Mouse (Mus musculus): ENCODE data around the gene Ttc23l. TPM values are rescaled to one million over a fixed set of nuclear protein-coding genes. Genes with fewer than 3 reads are reported as not detected.
"Not testable (repeated sequence)": the region's sequence is repeated elsewhere in the genome, so short reads cannot be mapped to it uniquely, and the experiment has no call there.

Gene Ttc23l
- total RNA-seq, 2 experiments from 2014 or later, result not detected

- no peak for TF ChIP-seq CTCF (IDR thresholded peaks at IDR 0.05)
- no peak for DNase-seq
- Histone ChIP-seq H3K4me3 (no peak overlapping the region), H3K27ac (no peak overlapping the region)
- intact Hi-C loops (cut with DNase I), result no loop called here
These were observed 3.8 kb upstream of the Ttc23l start for GRCm38 (mm10) chr15:10562281-10562680.

GRCm38 (mm10) chr15:10560005-10560404 lies 1.5 kb upstream of the Ttc23l start:
- TF ChIP-seq CTCF (IDR thresholded peaks at IDR 0.05), result no peak
- intact Hi-C loops (cut with DNase I), result no loop called here
- H3K27ac ChIP-seq, result no peak overlapping the region
- DNase-seq, result no peak
- no peak overlapping the region for H3K4me3 ChIP-seq

- H3K27ac ChIP-seq, result no peak overlapping the region
- no peak overlapping the region for H3K4me3 ChIP-seq
- intact Hi-C loops (cut with DNase I), result no loop called here
- DNase-seq, result no peak
- no peak for TF ChIP-seq CTCF (IDR thresholded peaks at IDR 0.05)
These were observed 4.1 kb downstream of the Ttc23l start for GRCm38 (mm10) chr15:10554336-10554735.

GRCm38 (mm10) chr15:10540271-10541088 lies 18.0 kb downstream of the Ttc23l start:
- no peak overlapping the region for H3K4me3 ChIP-seq
- no peak for DNase-seq
- TF ChIP-seq CTCF (IDR thresholded peaks at IDR 0.05), result no peak
- intact Hi-C loops (cut with DNase I), result no loop called here
- H3K27ac ChIP-seq, result no peak overlapping the region

- Histone ChIP-seq H3K4me3 (no peak overlapping the region), H3K27ac (no peak overlapping the region)
- TF ChIP-seq CTCF (IDR thresholded peaks at IDR 0.05), result no peak
- DNase-seq, result no peak
- intact Hi-C loops (cut with DNase I), result no loop called here
These were observed 22.5 kb downstream of the Ttc23l start for GRCm38 (mm10) chr15:10535969-10536368.

GRCm38 (mm10) chr15:10534591-10534990 lies 23.9 kb downstream of the Ttc23l start:
- TF ChIP-seq CTCF (IDR thresholded peaks at IDR 0.05), result peak; percentile 12; the same call in 1 of the 2 replicates
- Histone ChIP-seq H3K27ac (no peak overlapping the region), H3K4me3 (no peak overlapping the region)
- no peak for DNase-seq
- intact Hi-C loops (cut with DNase I), result no loop called here

- H3K4me3 ChIP-seq; intact Hi-C loops (cut with DNase I); DNase-seq; H3K27ac ChIP-seq: not testable (repeated sequence)
These were observed 25.1 kb downstream of the Ttc23l start for GRCm38 (mm10) chr15:10533361-10533760.

GRCm38 (mm10) chr15:10531352-10531751 lies 27.1 kb downstream of the Ttc23l start:
- no peak overlapping the region for H3K27ac ChIP-seq
- H3K4me3 ChIP-seq, result no peak overlapping the region
- DNase-seq, result no peak
- intact Hi-C loops (cut with DNase I), result no loop called here
- no peak for TF ChIP-seq CTCF (IDR thresholded peaks at IDR 0.05)

GRCm38 (mm10) chr15:10525896-10526295 lies 32.6 kb downstream of the Ttc23l start:
- intact Hi-C loops (cut with DNase I), result no loop called here
- Histone ChIP-seq H3K27ac (no peak overlapping the region), H3K4me3 (no peak overlapping the region)
- no peak for TF ChIP-seq CTCF (IDR thresholded peaks at IDR 0.05)
- DNase-seq, result no peak

GRCm38 (mm10) chr15:10515166-10515565 lies 43.3 kb downstream of the Ttc23l start:
- no peak overlapping the region for H3K27ac ChIP-seq
- no peak overlapping the region for H3K4me3 ChIP-seq
- intact Hi-C loops (cut with DNase I), result no loop called here
- DNase-seq, result no peak
- no peak for TF ChIP-seq CTCF (IDR thresholded peaks at IDR 0.05)

- no peak overlapping the region for H3K27ac ChIP-seq
- peak overlapping the region; percentile 21 for H3K4me3 ChIP-seq
- intact Hi-C loops (cut with DNase I), result loop anchor here (10.0 kb wide), 1 partner anchor 399 kb away; no protein-coding TSS in a partner anchor
- no peak for TF ChIP-seq CTCF (IDR thresholded peaks at IDR 0.05)
- DNase-seq, result peak; percentile 63
These were observed 52.4 kb downstream of the Ttc23l start for GRCm38 (mm10) chr15:10506099-10506498.

- peak; percentile 54 for DNase-seq
- no peak overlapping the region for H3K27ac ChIP-seq
- no peak overlapping the region for H3K4me3 ChIP-seq
- TF ChIP-seq CTCF (IDR thresholded peaks at IDR 0.05), result peak; percentile 79
- intact Hi-C loops (cut with DNase I), result loop anchor here (2.0 to 10.0 kb wide), 2 partner anchors 372 to 404 kb away; no protein-coding TSS in a partner anchor
These were observed 57.4 kb downstream of the Ttc23l start for GRCm38 (mm10) chr15:10500838-10501719.

- no peak for DNase-seq
- TF ChIP-seq CTCF (IDR thresholded peaks at IDR 0.05), result no peak
- H3K4me3 ChIP-seq, result no peak overlapping the region
- no peak overlapping the region for H3K27ac ChIP-seq
- intact Hi-C loops (cut with DNase I), result loop anchor here (2.0 to 10.0 kb wide), 2 partner anchors 373 to 405 kb away; no protein-coding TSS in a partner anchor
These were observed 58.4 kb downstream of the Ttc23l start for GRCm38 (mm10) chr15:10500035-10500434.
